Mouse (Mus musculus) MEL (cell line): Measurements from ENCODE around the gene Atp2a2. TPM values are rescaled to one million over a fixed set of nuclear protein-coding genes. Genes with fewer than 3 reads are reported as not detected.
"Not testable (repeated sequence)": the region's sequence is repeated elsewhere in the genome, so short reads cannot be mapped to it uniquely, and the experiment has no call there.

Source experiments
- DNase-seq: peaks from one replicate; pipeline ENCODE4 v3.0.0; 2011; ENCODE audit warnings: low read depth, low spot score
- H3K27ac ChIP-seq: 2 replicates; pipeline ENCODE4 v1.5.1; 2012; ENCODE audit warnings: low read depth, mild to moderate bottlenecking, control low read depth, low read length, moderate library complexity; ENCODE audit not compliant: control insufficient read depth
- H3K27me3 ChIP-seq, 2 experiments: fragments of 150-350 bp in 1 of 2; sonication (generic) in 1 of 2; 2 replicates each; pipeline ENCODE4 v1.6.1; 2012; ENCODE audit warnings: low read length in 2 of 2, mild to moderate bottlenecking in 2 of 2, improper control_type of control experiment in 1 of 2, moderate library complexity in 1 of 2; ENCODE audit not compliant: insufficient read depth in 2 of 2, control insufficient read depth in 1 of 2
- H3K36me3 ChIP-seq, 2 experiments: 2 replicates each; pipeline ENCODE4 v1.6.1; 2012 to 2014; ENCODE audit warnings: low read length in 2 of 2, improper control_type of control experiment in 1 of 2, inconsistent platforms in 1 of 2, mild to moderate bottlenecking in 1 of 2; ENCODE audit not compliant: insufficient read depth in 2 of 2, control insufficient read depth in 1 of 2
- H3K4me1 ChIP-seq, 2 experiments: fragments of 150-350 bp in 1 of 2; sonication (generic) in 1 of 2; 2 replicates each; pipeline ENCODE4 v1.6.1; 2012; ENCODE audit warnings: low read length in 2 of 2, improper control_type of control experiment in 1 of 2, mild to moderate bottlenecking in 1 of 2; ENCODE audit not compliant: insufficient read depth in 2 of 2, control insufficient read depth in 1 of 2
- H3K4me3 ChIP-seq, 2 experiments: fragments of 150-350 bp in 1 of 2; sonication (generic) in 1 of 2; 2 replicates each; pipeline ENCODE4 v1.5.1; 2012; ENCODE audit warnings: low read depth in 2 of 2, low read length in 2 of 2, mild to moderate bottlenecking in 2 of 2, moderate library complexity in 2 of 2, control low read depth in 1 of 2, improper control_type of control experiment in 1 of 2; ENCODE audit not compliant: control insufficient read depth in 1 of 2, insufficient read depth in 1 of 2
- H3K79me2 ChIP-seq: 2 replicates; pipeline ENCODE4 v1.6.1; 2012; ENCODE audit warnings: mild to moderate bottlenecking, low read length, moderate library complexity; ENCODE audit not compliant: control insufficient read depth, poor library complexity, insufficient read depth
- H3K9ac ChIP-seq: 2 replicates; pipeline ENCODE4 v1.6.1; 2012; ENCODE audit warnings: low read depth, mild to moderate bottlenecking, control low read depth, low read length, moderate library complexity; ENCODE audit not compliant: control insufficient read depth, poor library complexity, severe bottlenecking
- H3K9me3 ChIP-seq: fragments of 150-350 bp; sonication (generic); replicated peaks from 2 replicates; pipeline ENCODE4 v1.6.1; 2012; ENCODE audit warnings: mild to moderate bottlenecking, low read length, improper control_type of control experiment, moderate library complexity; ENCODE audit not compliant: insufficient read depth
- CHD1 ChIP-seq: IDR thresholded peaks from 2 replicates; pipeline ENCODE4 v1.6.1; 2012; ENCODE audit warnings: low read depth, mild to moderate bottlenecking, inconsistent platforms, low read length, improper control_type of control experiment
- CTCF ChIP-seq, 3 experiments: IDR thresholded peaks in 2 of 3; conservative IDR thresholded peaks in 1 of 3; 2 replicates each; pipeline ENCODE4 v1.5.1; 2011 to 2012; ENCODE audit warnings: low read length in 3 of 3, low read depth in 2 of 3, mild to moderate bottlenecking in 2 of 3, improper control_type of control experiment in 1 of 3, inconsistent platforms in 1 of 3, mixed read lengths in 1 of 3, moderate library complexity in 1 of 3; ENCODE audit not compliant: control insufficient read depth in 1 of 3, insufficient read depth in 1 of 3, poor library complexity in 1 of 3, severe bottlenecking in 1 of 3
- ETS1 ChIP-seq: IDR thresholded peaks from 2 replicates; pipeline ENCODE4 v1.6.1; 2012; ENCODE audit warnings: low read depth, mild to moderate bottlenecking, inconsistent platforms, low read length, improper control_type of control experiment, moderate library complexity
- JUND ChIP-seq: IDR thresholded peaks from 2 replicates; pipeline ENCODE4 v1.6.1; 2011; ENCODE audit warnings: low read depth, mild to moderate bottlenecking, improper control_type of control experiment, low read length
- KAT2A ChIP-seq: conservative IDR thresholded peaks from 2 replicates; pipeline ENCODE4 v1.6.1; 2012; ENCODE audit warnings: low read depth, low read length, improper control_type of control experiment, inconsistent platforms
- MAFK ChIP-seq: IDR thresholded peaks from 2 replicates; pipeline ENCODE4 v1.6.1; 2011; ENCODE audit warnings: low read depth, mild to moderate bottlenecking, low read length, improper control_type of control experiment, borderline replicate concordance
- MXI1 ChIP-seq: IDR thresholded peaks from 2 replicates; pipeline ENCODE4 v1.6.1; 2011; ENCODE audit warnings: mild to moderate bottlenecking, low read depth, low read length, improper control_type of control experiment
- MYB ChIP-seq: IDR thresholded peaks from 2 replicates; pipeline ENCODE4 v1.6.1; 2011; ENCODE audit warnings: mild to moderate bottlenecking, low read depth, low read length, improper control_type of control experiment
- MYC ChIP-seq: IDR thresholded peaks from 2 replicates; pipeline ENCODE4 v1.6.1; 2011; ENCODE audit warnings: low read depth, mild to moderate bottlenecking, low read length, improper control_type of control experiment, moderate library complexity
- NELFE ChIP-seq: IDR thresholded peaks from 2 replicates; pipeline ENCODE4 v1.6.1; 2011; ENCODE audit warnings: low read depth, low read length, improper control_type of control experiment
- POLR2A ChIP-seq, 2 experiments: IDR thresholded peaks; 2 replicates each; pipeline ENCODE4 v1.6.1; 2011 to 2012; ENCODE audit warnings: low read length in 2 of 2, mild to moderate bottlenecking in 2 of 2, control low read depth in 1 of 2, improper control_type of control experiment in 1 of 2, low read depth in 1 of 2, moderate library complexity in 1 of 2; ENCODE audit not compliant: control insufficient read depth in 1 of 2, insufficient read depth in 1 of 2, poor library complexity in 1 of 2
- POLR2AphosphoS2 ChIP-seq: IDR thresholded peaks from 2 replicates; pipeline ENCODE4 v1.6.1; 2011; ENCODE audit warnings: low read length, improper control_type of control experiment
- RAD21 ChIP-seq: IDR thresholded peaks from 2 replicates; pipeline ENCODE4 v1.6.1; 2011; ENCODE audit warnings: mild to moderate bottlenecking, low read depth, low read length, improper control_type of control experiment
- TAL1 ChIP-seq: IDR thresholded peaks from 2 replicates; pipeline ENCODE4 v1.6.1; 2012; ENCODE audit warnings: mild to moderate bottlenecking, inconsistent platforms, low read length, moderate library complexity, mixed read lengths
- TBP ChIP-seq: IDR thresholded peaks from 2 replicates; pipeline ENCODE4 v1.8.0; 2011; ENCODE audit warnings: low read depth, low read length, improper control_type of control experiment
- TCF12 ChIP-seq: IDR thresholded peaks from 2 replicates; pipeline ENCODE4 v1.6.1; 2014; ENCODE audit warnings: low read depth, mild to moderate bottlenecking, inconsistent platforms, low read length, improper control_type of control experiment, moderate library complexity
- UBTF ChIP-seq: IDR thresholded peaks from 2 replicates; pipeline ENCODE4 v1.6.1; 2012; ENCODE audit warnings: low read depth, mild to moderate bottlenecking, inconsistent platforms, low read length, improper control_type of control experiment, moderate library complexity, borderline replicate concordance; ENCODE audit not compliant: insufficient read depth
- USF2 ChIP-seq, 2 experiments: IDR thresholded peaks; 2 replicates each; pipeline ENCODE4 v1.6.1; 2011 to 2012; ENCODE audit warnings: improper control_type of control experiment in 2 of 2, low read length in 2 of 2, borderline replicate concordance in 1 of 2, inconsistent platforms in 1 of 2, low read depth in 1 of 2, mild to moderate bottlenecking in 1 of 2; ENCODE audit not compliant: insufficient read depth in 1 of 2
- ZMIZ1 ChIP-seq: IDR thresholded peaks from 2 replicates; pipeline ENCODE4 v1.6.1; 2012; ENCODE audit warnings: low read depth, mild to moderate bottlenecking, inconsistent platforms, low read length, improper control_type of control experiment, moderate library complexity
- polyA plus RNA-seq, 2 experiments: library from polyadenylated mRNA; stranded (reverse) in 1 of 2; unstranded in 1 of 2; fragments of >175 nt in 1 of 2; fragments of >200 nt in 1 of 2; gene quantifications; 2 replicates each; pipeline versions ENCODE4 v1.2.1 to v1.2.4; 2012; ENCODE audit warnings: low replicate concordance in 2 of 2, low read depth in 1 of 2; ENCODE audit not compliant: insufficient read length in 2 of 2, insufficient read depth in 1 of 2, missing spikeins in 1 of 2
- total RNA-seq: library from RNA; depleted of rRNA; stranded (reverse); fragments of 300-350 nt; gene quantifications from 2 replicates; pipeline ENCODE4 v1.2.3, GENCODE M21; 2012

The Atp2a2 gene
- total and polyA plus RNA-seq, 3 experiments = 117 to 199 (median 176) TPM

DNA sequence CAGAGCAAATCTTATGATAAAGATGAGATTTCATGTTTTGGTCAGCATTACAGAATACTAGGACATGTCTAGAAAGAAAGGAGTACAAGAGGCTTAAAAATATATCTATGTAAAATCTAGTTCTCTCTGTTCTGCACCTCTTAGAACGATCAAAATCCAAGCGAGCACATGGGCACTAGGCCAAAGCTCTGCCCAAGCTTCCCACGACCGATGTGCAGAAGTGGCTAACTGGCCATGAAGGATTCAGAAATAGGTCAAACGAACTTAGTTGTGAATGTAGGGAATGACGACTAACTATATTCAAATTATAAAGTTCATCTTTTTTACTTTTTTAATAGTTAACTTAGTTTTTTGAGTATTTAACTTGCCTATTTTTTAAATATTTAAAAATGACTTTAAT is 14.2 kb downstream of the Atp2a2 start:
- peaks cover 5 to 73% of the 10 kb centered on the region in 2 experiments for H3K36me3 ChIP-seq
- H3K27ac ChIP-seq = no peak overlapping the region
- H3K79me2 ChIP-seq = peaks cover 6% of the 10 kb centered on the region; the same call in 1 of the 2 replicates
- H3K27me3 ChIP-seq = no peaks in the 10 kb centered on the region
- H3K9me3 ChIP-seq = no peaks in the 10 kb centered on the region
- no peak for TF ChIP-seq USF2 (IDR thresholded peaks at IDR 0.05; ENCODE audit: borderline replicate concordance in 1 of 2, insufficient read depth in 1 of 2, low read depth in 1 of 2, low read length in 2 of 2)
- H3K4me1 ChIP-seq = peaks cover 0 to 4% of the 10 kb centered on the region in 2 experiments; a peak in 2 of 4 replicates
- DNase-seq = no peak
- no peak overlapping the region for H3K4me3 ChIP-seq
- H3K9ac ChIP-seq = no peak overlapping the region

DNA sequence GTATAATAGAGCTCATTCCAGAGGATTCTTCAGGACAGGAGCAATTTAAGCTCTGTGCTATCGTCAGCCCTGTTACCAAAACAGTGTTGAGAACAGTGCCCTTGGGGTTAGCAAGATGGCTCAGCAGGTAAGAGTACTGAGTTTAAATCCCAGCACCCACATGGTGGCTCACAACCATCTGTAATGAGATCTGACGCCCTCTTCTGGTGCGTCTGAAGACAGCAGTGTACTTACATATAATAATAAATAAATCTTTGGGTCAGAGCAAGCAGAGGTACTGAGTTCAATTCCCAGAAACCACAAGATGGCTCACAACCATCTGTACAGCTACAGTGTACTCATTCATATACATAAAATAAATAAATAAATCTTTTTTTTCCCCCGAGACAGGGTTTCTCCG is 15.8 kb downstream of the Atp2a2 start:
- not testable (repeated sequence) for H3K9ac ChIP-seq, H3K27me3 ChIP-seq
- TF ChIP-seq CTCF (IDR thresholded peaks at IDR 0.05 in 2 of 3, conservative IDR thresholded peaks at IDR 0.05 in 1 of 3; ENCODE audit: control insufficient read depth in 1 of 3, insufficient read depth in 1 of 3, low read depth in 2 of 3, low read length in 3 of 3, poor library complexity in 1 of 3, severe bottlenecking in 1 of 3) = peak in 1 of 3 experiments; percentile 26; a peak in 2 of 6 replicates
- TF ChIP-seq, all 39 proteins: peak for 1; not testable (repeated sequence) for 38
- H3K4me3 ChIP-seq, DNase-seq, H3K9me3 ChIP-seq, H3K4me1 ChIP-seq, H3K27ac ChIP-seq, H3K79me2 ChIP-seq: not testable (repeated sequence)
- H3K36me3 ChIP-seq = peaks cover 0 to 75% of the 10 kb centered on the region in 2 experiments; a peak in 2 of 4 replicates

DNA sequence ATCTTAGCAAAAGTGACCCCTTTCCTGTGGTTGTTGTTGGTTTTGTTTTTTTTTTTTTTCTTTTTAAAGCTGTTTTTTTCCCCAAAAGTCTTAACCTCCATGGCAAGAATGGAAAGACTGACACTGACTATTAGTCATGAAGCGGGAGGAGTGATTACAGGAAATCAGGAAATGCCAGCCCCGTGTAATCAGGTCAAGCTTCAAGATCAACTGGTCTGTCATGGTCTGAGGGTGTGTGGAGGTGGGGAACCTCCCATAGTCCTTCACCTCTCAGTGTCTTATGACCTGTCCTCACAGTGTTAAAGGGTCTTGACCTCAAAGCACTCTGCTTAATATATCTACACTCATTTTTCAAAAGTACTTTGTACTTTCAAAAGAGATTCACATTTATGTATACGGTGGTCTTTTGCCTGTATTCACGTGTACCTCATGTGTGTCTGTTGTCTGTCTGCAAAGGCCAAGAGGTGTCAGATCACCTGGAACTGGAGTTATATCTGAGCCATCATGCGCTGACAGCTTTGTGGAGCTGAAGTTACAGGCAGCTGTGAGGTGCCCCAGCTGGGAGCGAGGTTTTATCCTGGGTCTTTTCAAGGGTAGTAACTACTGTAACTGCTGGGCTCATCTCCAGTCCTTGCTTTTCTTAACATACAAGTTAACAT is 19.2 kb downstream of the Atp2a2 start:
- Histone ChIP-seq H3K79me2 (peaks cover 4% of the 10 kb centered on the region; the same call in 1 of the 2 replicates), H3K27ac (no peak overlapping the region), H3K36me3 (peaks cover 0 to 74% of the 10 kb centered on the region in 2 experiments; a peak in 3 of 4 replicates), H3K4me3 (no peak overlapping the region)
- no peak for TF ChIP-seq RAD21
- no peak for TF ChIP-seq CHD1
- no peak for TF ChIP-seq MYB
- no peak for TF ChIP-seq POLR2AphosphoS2
- TF ChIP-seq CTCF (IDR thresholded peaks at IDR 0.05 in 2 of 3, conservative IDR thresholded peaks at IDR 0.05 in 1 of 3; ENCODE audit: control insufficient read depth in 1 of 3, insufficient read depth in 1 of 3, low read depth in 2 of 3, low read length in 3 of 3, poor library complexity in 1 of 3, severe bottlenecking in 1 of 3) = no peak
- no peak for TF ChIP-seq NELFE
- TF ChIP-seq TCF12 = no peak
- TF ChIP-seq ETS1 = no peak
- no peak for TF ChIP-seq UBTF
- TF ChIP-seq JUND = no peak
- TF ChIP-seq KAT2A = no peak
- TF ChIP-seq POLR2A (IDR thresholded peaks at IDR 0.05; ENCODE audit: control insufficient read depth in 1 of 2, insufficient read depth in 1 of 2, low read depth in 1 of 2, low read length in 2 of 2, poor library complexity in 1 of 2) = no peak
- TF ChIP-seq TAL1 = no peak
- no peak for TF ChIP-seq ZMIZ1
- TF ChIP-seq MAFK = no peak
- TF ChIP-seq TBP = no peak
- no peak for TF ChIP-seq MXI1
- no peak for TF ChIP-seq MYC
- TF ChIP-seq, all 39 proteins: peak for 0
- H3K9me3 ChIP-seq = no peaks in the 10 kb centered on the region
- no peak overlapping the region for H3K9ac ChIP-seq
- H3K27me3 ChIP-seq = no peaks in the 10 kb centered on the region
- DNase-seq = no peak
- H3K4me1 ChIP-seq = no peaks in the 10 kb centered on the region
